Mouse (Mus musculus): ENCODE data around the gene Actl7a.

Gene Actl7a

DNA sequence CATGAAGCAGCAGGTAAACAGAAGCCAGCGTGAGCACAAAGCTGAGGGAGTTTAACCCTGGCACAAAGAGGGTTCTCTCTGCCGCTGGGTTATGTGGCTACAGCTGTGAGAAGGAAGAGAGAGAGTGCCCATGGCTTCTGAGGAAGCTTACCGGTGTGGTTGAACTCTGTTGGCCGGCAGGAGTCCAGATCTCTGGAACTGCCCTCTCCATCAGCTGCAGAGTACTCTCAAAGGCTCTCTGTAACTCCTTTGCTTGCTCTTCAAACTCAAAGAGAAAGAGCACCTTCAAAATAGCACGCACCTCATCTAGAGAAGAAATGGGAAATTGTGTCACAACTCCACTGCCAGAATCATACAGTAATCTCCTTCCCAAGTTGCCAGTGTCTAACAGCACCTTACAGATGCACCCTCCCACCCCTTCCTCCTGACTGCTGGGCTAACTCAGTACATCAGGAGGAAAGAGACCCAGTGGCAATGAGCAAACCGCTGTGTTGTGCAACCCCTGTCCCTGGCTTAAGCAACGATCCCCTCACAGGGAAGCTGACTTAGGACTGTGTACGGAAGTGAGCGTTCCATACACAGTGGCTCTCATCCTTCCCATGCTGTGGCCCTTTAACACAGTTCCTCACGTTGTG lies 13.9 kb downstream of the Actl7a start:
- DNase-seq (ENCODE audit: extremely low read depth, insufficient read length, low spot score) = no peak

DNA sequence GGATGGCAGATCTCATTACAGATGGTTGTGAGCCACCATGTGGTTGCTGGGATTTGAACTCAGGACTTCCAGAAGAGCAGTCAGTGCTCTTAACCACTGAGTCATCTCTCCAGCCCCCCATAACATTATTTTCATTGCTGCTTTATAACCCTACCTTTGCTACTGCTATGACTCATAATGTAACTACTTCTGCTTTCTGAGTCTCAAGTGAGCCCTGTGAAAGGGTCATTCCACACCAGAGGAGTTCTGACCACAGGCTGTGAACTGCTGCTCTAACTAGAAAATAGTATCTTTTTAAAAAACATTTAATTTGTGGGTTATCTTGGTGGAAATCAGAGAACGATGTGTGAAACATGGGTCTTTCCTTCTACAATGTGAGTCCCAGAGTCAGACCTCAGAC lies 14.5 kb downstream of the Actl7a start:
- DNase-seq (ENCODE audit: extremely low read depth, insufficient read length, low spot score) = no peak

DNA sequence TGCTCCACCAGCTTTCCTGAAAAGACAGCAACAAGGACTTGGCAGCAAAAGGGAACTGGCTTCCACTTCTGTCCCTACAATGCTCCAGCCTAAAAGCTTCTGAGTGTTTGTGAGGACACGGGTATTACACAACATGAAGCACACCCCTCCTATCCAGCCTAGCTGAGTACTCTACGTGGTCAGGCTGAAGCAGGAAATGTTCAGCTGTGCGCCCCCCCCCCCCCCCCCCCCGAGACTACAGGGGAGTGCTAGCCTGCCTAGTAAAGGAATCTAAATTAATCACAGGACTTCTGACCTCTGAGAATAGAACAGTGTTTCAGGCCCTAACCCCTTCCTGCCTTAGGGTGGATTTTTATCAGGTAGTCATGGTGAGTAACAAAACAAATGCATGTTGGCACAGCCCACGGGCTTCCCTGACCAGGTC lies 24.7 kb downstream of the Actl7a start:
- no peak for DNase-seq (ENCODE audit: extremely low read depth, insufficient read length, low spot score)

- no peak for DNase-seq (ENCODE audit: extremely low read depth, insufficient read length, low spot score)
These were observed 25.7 kb downstream of the Actl7a start for GRCm38 (mm10) chr4:56768913-56769312.

- no peak for DNase-seq (ENCODE audit: extremely low read depth, insufficient read length, low spot score)
These were observed 27.9 kb downstream of the Actl7a start for GRCm38 (mm10) chr4:56771065-56771464.

- no peak for DNase-seq (ENCODE audit: extremely low read depth, insufficient read length, low spot score)
These were observed 48.2 kb downstream of the Actl7a start for GRCm38 (mm10) chr4:56791373-56791772.
